Comparison of ENCODE assay signal across 32 mouse cellular contexts in the genomic region with DNA sequence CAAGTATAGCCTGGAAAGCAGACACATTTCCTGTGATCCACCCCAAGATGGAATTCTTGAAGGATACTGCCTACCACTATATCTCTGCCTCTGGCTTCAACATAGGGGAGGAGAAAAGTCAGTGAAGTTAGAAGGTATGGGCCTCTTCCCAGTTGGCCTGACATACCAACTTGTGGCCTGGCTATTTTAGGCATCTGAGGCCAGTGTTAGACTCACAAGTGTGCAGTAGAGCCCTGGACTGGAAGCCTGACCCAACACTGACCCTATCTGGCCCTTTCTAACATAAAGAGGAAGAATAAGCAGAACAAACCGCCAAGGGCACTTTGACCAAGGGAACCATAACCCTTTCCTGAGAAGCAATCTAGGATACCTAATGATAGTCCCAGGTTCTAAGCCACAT. TPM values are rescaled to one million over a fixed set of nuclear protein-coding genes. Genes with fewer than 3 reads are reported as not detected.
A peak's percentile ranks its signal among the peaks of the same experiment; 100 is the strongest.
DNase-seq lines count a peak whose midpoint lies in the region; ATAC-seq and TF ChIP-seq lines count a peak whose summit lies in the region.
"Had no signal": no experiment of that assay in that cellular context is flagged by ENCODE, and none has a peak within 500 bp of the region (broad histone marks: within the 10 kb centered on the region; RNA-seq: fewer than 3 reads in every experiment).

No protein-coding gene starts in this region.

- peak overlapping the region; percentile 46 for H3K27ac ChIP-seq in gastrocnemius, adult 2 months
- H3K27ac ChIP-seq in limb, embryonic 10.5 days: no peak overlapping the region
- H3K27ac ChIP-seq in forebrain, embryonic 11.5 days (ENCODE audit: low read depth, low read length): no peak overlapping the region
- H3K27ac ChIP-seq: embryonic facial prominence, embryonic 12.5 days; embryonic facial prominence, embryonic 15.5 days; forebrain, embryonic 12.5 days; forebrain, embryonic 15.5 days; heart, adult 2 months; hindbrain, embryonic 10.5 days; hindbrain, embryonic 13.5 days; intestine, embryonic 15.5 days had no signal

- peak; percentile 40 for ATAC-seq in monocyte, adult 5-6 weeks (replicated peaks; ENCODE audit: insufficient number of reproducible peaks, low FRiP score, low TSS enrichment, poor library complexity, severe bottlenecking)
- no peak for ATAC-seq in forebrain, embryonic 11.5 days (replicated peaks; ENCODE audit: low FRiP score)
- ATAC-seq: forebrain, embryonic 15.5 days; hindbrain, embryonic 16.5 days; intestine, embryonic 15.5 days; Patski had no signal

- no peaks in the 10 kb centered on the region for H3K36me3 ChIP-seq in limb, embryonic 10.5 days
- no peaks in the 10 kb centered on the region for H3K36me3 ChIP-seq in forebrain, embryonic 11.5 days (ENCODE audit: control insufficient read depth, insufficient read depth, low read length)
- H3K36me3 ChIP-seq: embryonic facial prominence, embryonic 12.5 days; embryonic facial prominence, embryonic 15.5 days; forebrain, embryonic 12.5 days; forebrain, embryonic 15.5 days; G1E; hindbrain, embryonic 10.5 days; hindbrain, embryonic 13.5 days; intestine, embryonic 15.5 days had no signal

- H3K9me3 ChIP-seq in limb, embryonic 10.5 days (replicated peaks): no peaks in the 10 kb centered on the region
- no peaks in the 10 kb centered on the region for H3K9me3 ChIP-seq in forebrain, embryonic 11.5 days (ENCODE audit: control insufficient read depth, low read length)
- H3K9me3 ChIP-seq: embryonic facial prominence, embryonic 12.5 days; embryonic facial prominence, embryonic 15.5 days; forebrain, embryonic 12.5 days; forebrain, embryonic 15.5 days; hindbrain, embryonic 10.5 days; hindbrain, embryonic 13.5 days; intestine, embryonic 15.5 days had no signal

- H3K4me2 ChIP-seq in forebrain, embryonic 11.5 days (ENCODE audit: low read depth, low read length, severe bottlenecking): no peak overlapping the region
- H3K4me2 ChIP-seq: embryonic facial prominence, embryonic 12.5 days; embryonic facial prominence, embryonic 15.5 days; forebrain, embryonic 12.5 days; forebrain, embryonic 15.5 days; hindbrain, embryonic 13.5 days; intestine, embryonic 15.5 days had no signal

- DNase-seq in gastrocnemius, adult 2 months: peak; percentile 28
- DNase-seq in gastrocnemius, postnatal 25 days: no peak
- DNase-seq in heart, adult 8-10 months (ENCODE audit: low spot score): peak; percentile 4
- no peak for DNase-seq in heart, postnatal 25 days (ENCODE audit: low spot score)
- DNase-seq in limb, embryonic 10.5 days (ENCODE audit: low spot score): peak; percentile 7
- no peak for DNase-seq in forebrain, embryonic 11.5 days (ENCODE audit: low spot score)
- DNase-seq: adrenal gland, postnatal 10 days; adrenal gland, postnatal 36 days; B cell, adult 2 months; cerebellum, adult 18-20 months; cerebellum, adult 9-10 months; cerebellum, postnatal 14 days; kidney, adult 11 months; kidney, adult 8-10 months had no signal

- H3K9ac ChIP-seq in forebrain, embryonic 11.5 days (ENCODE audit: low read length): no peak overlapping the region
- H3K9ac ChIP-seq: embryonic facial prominence, embryonic 12.5 days; embryonic facial prominence, embryonic 15.5 days; forebrain, embryonic 12.5 days; forebrain, embryonic 15.5 days; hindbrain, embryonic 13.5 days; intestine, embryonic 15.5 days had no signal

- 0 out of 2 replicates have a peak, but pooled peaks cover 4% of the 10 kb centered on the region for H3K4me1 ChIP-seq in limb, embryonic 10.5 days
- H3K4me1 ChIP-seq in forebrain, embryonic 11.5 days (replicated peaks; ENCODE audit: control insufficient read depth, insufficient read depth, low read length): no peaks in the 10 kb centered on the region
- H3K4me1 ChIP-seq: embryonic facial prominence, embryonic 12.5 days; embryonic facial prominence, embryonic 15.5 days; forebrain, embryonic 12.5 days; hindbrain, embryonic 10.5 days; intestine, embryonic 15.5 days had no signal

- no peak overlapping the region for H3K4me3 ChIP-seq in gastrocnemius, adult 2 months
- H3K4me3 ChIP-seq in limb, embryonic 10.5 days: no peak overlapping the region
- no peak overlapping the region for H3K4me3 ChIP-seq in forebrain, embryonic 11.5 days (ENCODE audit: low read depth, low read length)
- H3K4me3 ChIP-seq: embryonic facial prominence, embryonic 12.5 days; embryonic facial prominence, embryonic 15.5 days; forebrain, embryonic 12.5 days; forebrain, embryonic 15.5 days; heart, adult 2 months; hindbrain, embryonic 10.5 days; hindbrain, embryonic 13.5 days; intestine, embryonic 15.5 days had no signal

- no peak for TF ChIP-seq CTCF in gastrocnemius, adult 2 months (IDR thresholded peaks at IDR 0.05)

- WGBS in limb, embryonic 10.5 days: 88% methylated on average over 1 of the region's 1 CpGs
- WGBS in forebrain, embryonic 11.5 days: 85% methylated on average over 1 of the region's 1 CpGs

- no peaks in the 10 kb centered on the region for H3K27me3 ChIP-seq in limb, embryonic 10.5 days (ENCODE audit: low read depth, poor library complexity, severe bottlenecking)
- no peaks in the 10 kb centered on the region for H3K27me3 ChIP-seq in forebrain, embryonic 11.5 days (ENCODE audit: control insufficient read depth, insufficient read depth, low read length)
- H3K27me3 ChIP-seq: CH12.LX; embryonic facial prominence, embryonic 12.5 days; embryonic facial prominence, embryonic 15.5 days; forebrain, embryonic 12.5 days; forebrain, embryonic 15.5 days; hindbrain, embryonic 13.5 days; intestine, embryonic 15.5 days; Patski had no signal

- intact Hi-C loops in gastrocnemius, adult 2 months (cut with DNase I): loop anchor here (10.0 kb wide), 1 partner anchor 491 kb away; no protein-coding TSS in a partner anchor
- intact Hi-C loops in heart, postnatal 25 days (cut with DNase I): no loop called here

RNA-seq across cellular contexts. Expression of gene Capn13, which starts 7.3 kb away (rescaled TPM):
- total RNA-seq in gastrocnemius, adult 2 months (2021): not detected
- not detected for total RNA-seq in gastrocnemius, postnatal 25 days (2021)
- total RNA-seq in heart, adult 8-10 months (2022): not detected
- total RNA-seq in heart, postnatal 25 days (2021): not detected
- not detected in 2 replicates for polyA plus RNA-seq in limb, embryonic 10.5 days (2016; fragmentation: Nextera tagmentation; extraction: Ambion mirVana)
- 0.10 TPM in 1 of 3 replicates, not detected in the others for total RNA-seq in monocyte, adult 5-6 weeks (2017)
- polyA plus RNA-seq in forebrain, embryonic 11.5 days (2014; fragmentation: Nextera tagmentation; extraction: Ambion mirVana): not detected in 2 replicates
- total RNA-seq: adrenal gland, adult 18-20 months; adrenal gland, postnatal 10 days; adrenal gland, postnatal 36 days; CH12.LX; common myeloid progenitor, adult 5-6 weeks; G1E; gastrocnemius, adult 8-10 months; gastrocnemius, postnatal 4 days; heart, adult 2 months; heart, postnatal 10 days had no signal
- polyA plus RNA-seq: embryonic facial prominence, embryonic 12.5 days; forebrain, embryonic 12.5 days; forebrain, embryonic 15.5 days; G1E; hindbrain, embryonic 13.5 days; Patski had no signal

Comparison
In these comparisons a context has a peak if more than half of its experiments do, and no peak if none do; other contexts are left out.
1. DNase-seq: peak in gastrocnemius, adult 2 months (single experiment), heart, adult 8-10 months (single experiment) and limb, embryonic 10.5 days (single experiment); none in gastrocnemius, postnatal 25 days (single experiment), heart, postnatal 25 days (single experiment) and forebrain, embryonic 11.5 days (single experiment).